Comparison of ENCODE assay signal across 12 mouse cellular contexts in genomic region chr10:126827941-126828593, GRCm38 (mm10).
DNase-seq lines count a peak whose midpoint lies in the region; ATAC-seq lines count a peak whose summit lies in the region.
"Had no signal": no experiment of that assay in that cellular context is flagged by ENCODE, and none has a peak within 500 bp of the region (broad histone marks: within the 10 kb centered on the region; RNA-seq: fewer than 3 reads in every experiment).

No protein-coding gene starts in this region.

- no peak overlapping the region for H3K4me2 ChIP-seq in midbrain, embryonic 12.5 days (replicated peaks)
- no peak overlapping the region for H3K4me2 ChIP-seq in midbrain, embryonic 11.5 days
- no peak overlapping the region for H3K4me2 ChIP-seq in hindbrain, embryonic 14.5 days (replicated peaks)
- H3K4me2 ChIP-seq in neural tube, embryonic 14.5 days (ENCODE audit: low read depth, low read length), result no peak overlapping the region
- H3K4me2 ChIP-seq: limb, embryonic 15.5 days had no signal

- WGBS in midbrain, embryonic 12.5 days, result 53% methylated on average over 8 of the region's 8 CpGs
- WGBS in midbrain, embryonic 11.5 days, result 66% methylated on average over 8 of the region's 8 CpGs
- WGBS in hindbrain, embryonic 14.5 days, result 31% methylated on average over 8 of the region's 8 CpGs
- 24% methylated on average over 8 of the region's 8 CpGs for WGBS in neural tube, embryonic 14.5 days

- H3K36me3 ChIP-seq in midbrain, embryonic 12.5 days, result no peaks in the 10 kb centered on the region
- H3K36me3 ChIP-seq in midbrain, embryonic 11.5 days (ENCODE audit: control insufficient read depth, insufficient read depth, low read length), result no peaks in the 10 kb centered on the region
- no peaks in the 10 kb centered on the region for H3K36me3 ChIP-seq in hindbrain, embryonic 14.5 days (replicated peaks; ENCODE audit: control insufficient read depth, insufficient read depth)
- no peaks in the 10 kb centered on the region for H3K36me3 ChIP-seq in neural tube, embryonic 14.5 days (ENCODE audit: control insufficient read depth, insufficient read depth, low read length)
- H3K36me3 ChIP-seq: limb, embryonic 15.5 days had no signal

- H3K4me3 ChIP-seq in midbrain, embryonic 12.5 days, result no peak overlapping the region
- H3K4me3 ChIP-seq in midbrain, embryonic 11.5 days (ENCODE audit: low read depth, low read length), result no peak overlapping the region
- no peak overlapping the region for H3K4me3 ChIP-seq in hindbrain, embryonic 14.5 days (replicated peaks; ENCODE audit: low read length)
- H3K4me3 ChIP-seq in neural tube, embryonic 14.5 days (ENCODE audit: low read depth, low read length), result no peak overlapping the region
- H3K4me3 ChIP-seq: limb, embryonic 15.5 days had no signal

- H3K9me3 ChIP-seq in midbrain, embryonic 12.5 days, result no peaks in the 10 kb centered on the region
- no peaks in the 10 kb centered on the region for H3K9me3 ChIP-seq in midbrain, embryonic 11.5 days (ENCODE audit: control insufficient read depth, low read length)
- no peaks in the 10 kb centered on the region for H3K9me3 ChIP-seq in hindbrain, embryonic 14.5 days (ENCODE audit: control insufficient read depth, low read length)
- H3K9me3 ChIP-seq in neural tube, embryonic 14.5 days (ENCODE audit: control insufficient read depth, low read length), result no peaks in the 10 kb centered on the region
- H3K9me3 ChIP-seq: limb, embryonic 15.5 days had no signal

- H3K9ac ChIP-seq in midbrain, embryonic 12.5 days (replicated peaks), result no peak overlapping the region
- no peak overlapping the region for H3K9ac ChIP-seq in midbrain, embryonic 11.5 days (ENCODE audit: low read length)
- H3K9ac ChIP-seq in hindbrain, embryonic 14.5 days, result no peak overlapping the region
- no peak overlapping the region for H3K9ac ChIP-seq in neural tube, embryonic 14.5 days (replicated peaks; ENCODE audit: low read depth, low read length)
- H3K9ac ChIP-seq: limb, embryonic 15.5 days had no signal

- no peaks in the 10 kb centered on the region for H3K27me3 ChIP-seq in midbrain, embryonic 12.5 days
- no peaks in the 10 kb centered on the region for H3K27me3 ChIP-seq in midbrain, embryonic 11.5 days (ENCODE audit: control insufficient read depth, insufficient read depth, low read length)
- H3K27me3 ChIP-seq in hindbrain, embryonic 14.5 days (ENCODE audit: control insufficient read depth, insufficient read depth, low read length), result no peaks in the 10 kb centered on the region
- no peaks in the 10 kb centered on the region for H3K27me3 ChIP-seq in neural tube, embryonic 14.5 days (ENCODE audit: control insufficient read depth, insufficient read depth, low read length)
- H3K27me3 ChIP-seq: limb, embryonic 15.5 days had no signal

- ATAC-seq in midbrain, embryonic 12.5 days (ENCODE audit: low FRiP score, low read depth), result peak; percentile 79
- no peak for ATAC-seq in midbrain, embryonic 11.5 days (ENCODE audit: low FRiP score)
- peak; percentile 80 for ATAC-seq in hindbrain, embryonic 14.5 days (ENCODE audit: low FRiP score)
- peak; percentile 88 for ATAC-seq in neural tube, embryonic 14.5 days (ENCODE audit: low read depth)

- peak overlapping the region; percentile 65 for H3K27ac ChIP-seq in midbrain, embryonic 12.5 days (replicated peaks)
- H3K27ac ChIP-seq in midbrain, embryonic 11.5 days (ENCODE audit: low read depth, low read length), result no peak overlapping the region
- H3K27ac ChIP-seq in hindbrain, embryonic 14.5 days, result peak overlapping the region; percentile 65
- peak overlapping the region; percentile 28; the same call in 1 of the 2 replicates for H3K27ac ChIP-seq in neural tube, embryonic 14.5 days (ENCODE audit: low read depth, low read length)
- H3K27ac ChIP-seq: limb, embryonic 15.5 days had no signal

- DNase-seq in cerebellum, adult 9-10 months, result peak; percentile 21
- no peak for DNase-seq in cerebellum, adult 8-10 months
- no peak for DNase-seq in midbrain, embryonic 11.5 days (ENCODE audit: low spot score, missing footprints)
- peak; percentile 63 for DNase-seq in hindbrain, embryonic 14.5 days (ENCODE audit: low spot score)
- no peak for DNase-seq in gastrocnemius, adult 18-20 months (ENCODE audit: low spot score)
- DNase-seq in kidney, postnatal 25 days, result no peak
- DNase-seq: adrenal gland, adult 8-10 months; heart, adult 11 months; lung, postnatal 36 days had no signal

- peaks cover 13% of the 10 kb centered on the region; the same call in 1 of the 2 replicates for H3K4me1 ChIP-seq in midbrain, embryonic 12.5 days
- H3K4me1 ChIP-seq in midbrain, embryonic 11.5 days (ENCODE audit: control insufficient read depth, insufficient read depth, low read length), result no peaks in the 10 kb centered on the region
- H3K4me1 ChIP-seq in hindbrain, embryonic 14.5 days (replicated peaks; ENCODE audit: control insufficient read depth, insufficient read depth, low read length), result 0 out of 2 replicates have a peak, but pooled peaks cover 7% of the 10 kb centered on the region
- H3K4me1 ChIP-seq in neural tube, embryonic 14.5 days (ENCODE audit: control insufficient read depth, insufficient read depth, low read length), result 0 out of 2 replicates have a peak, but pooled peaks cover 3% of the 10 kb centered on the region
- H3K4me1 ChIP-seq: limb, embryonic 15.5 days had no signal

Comparison
In these comparisons a context has a peak if more than half of its experiments do, and no peak if none do; other contexts are left out.
1. DNase-seq: peak in cerebellum, adult 9-10 months (single experiment) and hindbrain, embryonic 14.5 days (single experiment); none in cerebellum, adult 8-10 months (single experiment), midbrain, embryonic 11.5 days (single experiment), gastrocnemius, adult 18-20 months (single experiment) and kidney, postnatal 25 days (0 of 2).